Comparison of ENCODE assay signal across 18 mouse cellular contexts in genomic region chr4:63943813-63944212, GRCm38 (mm10).
"Had no signal": no experiment of that assay in that cellular context is flagged by ENCODE, and none has a peak within 500 bp of the region (broad histone marks: within the 10 kb centered on the region; RNA-seq: fewer than 3 reads in every experiment).

No protein-coding gene starts in this region.

- H3K27ac ChIP-seq: liver, embryonic 15.5 days; midbrain, embryonic 10.5 days; midbrain, embryonic 12.5 days; neural tube, embryonic 13.5 days; neural tube, embryonic 15.5 days had no signal

- H3K4me2 ChIP-seq: liver, embryonic 15.5 days; lung, embryonic 14.5 days; midbrain, embryonic 12.5 days; neural tube, embryonic 13.5 days; neural tube, embryonic 15.5 days had no signal

- H3K4me3 ChIP-seq: liver, embryonic 15.5 days; midbrain, embryonic 10.5 days; midbrain, embryonic 12.5 days; myocyte; neural tube, embryonic 13.5 days; neural tube, embryonic 15.5 days had no signal

- H3K9ac ChIP-seq: liver, embryonic 15.5 days; lung, embryonic 14.5 days; midbrain, embryonic 12.5 days; neural tube, embryonic 13.5 days; neural tube, embryonic 15.5 days had no signal

- DNase-seq: lung, adult 18-20 months; lung, embryonic 14.5 days; lung, postnatal 10 days; lung, postnatal 4 days; retina, postnatal 1 day; right cerebral cortex, adult 18-20 months; right cerebral cortex, postnatal 25 days; right cerebral cortex, postnatal 4 days; spleen, adult 18-20 months; thymus, adult 18-20 months; thymus, postnatal 14 days; thymus, postnatal 36 days had no signal

- H3K4me1 ChIP-seq: liver, embryonic 15.5 days; midbrain, embryonic 10.5 days; midbrain, embryonic 12.5 days; neural tube, embryonic 13.5 days; neural tube, embryonic 15.5 days had no signal

- H3K36me3 ChIP-seq: liver, embryonic 15.5 days; midbrain, embryonic 10.5 days; midbrain, embryonic 12.5 days; neural tube, embryonic 13.5 days; neural tube, embryonic 15.5 days had no signal

- H3K9me3 ChIP-seq: liver, embryonic 15.5 days; midbrain, embryonic 10.5 days; midbrain, embryonic 12.5 days; neural tube, embryonic 13.5 days; neural tube, embryonic 15.5 days had no signal

- H3K27me3 ChIP-seq: liver, embryonic 15.5 days; midbrain, embryonic 12.5 days; neural tube, embryonic 13.5 days had no signal
